Mouse (Mus musculus): ENCODE measurements at regions not wholly inside any gene's neighbourhood (a gene's known extent, or its start where the extent isn't known, plus 50 kb on each side); places are given as distances from the start of the nearest gene placed in this dataset.

DNA sequence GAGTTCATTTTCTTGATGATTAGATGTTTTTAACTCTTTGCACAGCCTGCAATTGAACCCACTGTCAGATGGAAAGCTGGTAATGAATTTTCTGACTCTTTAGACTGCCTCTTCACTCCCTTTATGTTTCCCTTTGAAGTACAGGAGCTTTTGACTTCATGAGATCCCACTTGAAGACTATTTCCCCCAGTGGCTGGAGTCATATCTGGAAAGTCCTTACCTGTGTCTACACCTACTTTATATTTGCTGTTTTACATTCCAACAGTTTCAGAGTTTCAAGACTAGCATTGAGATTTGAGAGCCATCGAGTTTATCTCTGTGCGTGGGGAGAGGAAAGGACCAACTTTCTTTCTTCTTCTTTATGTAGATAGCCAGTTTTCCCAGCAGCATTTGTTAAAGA lies 71.3 kb upstream of the Snx19 start:
- no peak overlapping the region for H3K4me3 ChIP-seq (ENCODE audit: control insufficient read depth in 1 of 2, insufficient read depth in 1 of 2, low read depth in 2 of 2, low read length in 2 of 2)
- H3K9me3 ChIP-seq (replicated peaks; ENCODE audit: insufficient read depth, low read length) = no peaks in the 10 kb centered on the region
- H3K36me3 ChIP-seq (ENCODE audit: control insufficient read depth in 1 of 2, insufficient read depth in 2 of 2, low read length in 2 of 2) = no peaks in the 10 kb centered on the region
- H3K4me1 ChIP-seq (ENCODE audit: control insufficient read depth in 1 of 2, insufficient read depth in 2 of 2, low read length in 2 of 2) = no peaks in the 10 kb centered on the region
- no peak overlapping the region for H3K9ac ChIP-seq (ENCODE audit: control insufficient read depth, low read depth, low read length, poor library complexity, severe bottlenecking)
- H3K27me3 ChIP-seq (ENCODE audit: control insufficient read depth in 1 of 2, insufficient read depth in 2 of 2, low read length in 2 of 2) = no peaks in the 10 kb centered on the region
- DNase-seq (ENCODE audit: low read depth, low spot score) = no peak
- H3K27ac ChIP-seq (ENCODE audit: control insufficient read depth, low read depth, low read length) = no peak overlapping the region
- TF ChIP-seq TAL1 (IDR thresholded peaks at IDR 0.05; ENCODE audit: low read length) (no peak), E2F4 (IDR thresholded peaks at IDR 0.05; ENCODE audit: borderline replicate concordance, low read depth, low read length) (no peak), GATA1 (IDR thresholded peaks at IDR 0.05; ENCODE audit: low read depth, low read length) (no peak), KAT2A (conservative IDR thresholded peaks at IDR 0.05; ENCODE audit: low read depth, low read length) (no peak), CHD1 (IDR thresholded peaks at IDR 0.05; ENCODE audit: low read depth, low read length) (no peak), BHLHE40 (IDR thresholded peaks at IDR 0.05; ENCODE audit: borderline replicate concordance, low read depth, low read length) (no peak), MEF2A (IDR thresholded peaks at IDR 0.05; ENCODE audit: extremely low read depth, insufficient replicate concordance, low read depth, low read length, poor library complexity, severe bottlenecking) (no peak), USF1 (IDR thresholded peaks at IDR 0.05; ENCODE audit: low read depth, low read length) (no peak), SIN3A (IDR thresholded peaks at IDR 0.05; ENCODE audit: low read length) (no peak), EP300 (IDR thresholded peaks at IDR 0.05; ENCODE audit: low read depth in 1 of 2, low read length in 2 of 2) (no peak), MYC (IDR thresholded peaks at IDR 0.05; ENCODE audit: low read depth, low read length) (no peak), HCFC1 (IDR thresholded peaks at IDR 0.05; ENCODE audit: low read depth, low read length) (no peak), SMC3 (IDR thresholded peaks at IDR 0.05; ENCODE audit: low read depth, low read length) (no peak), ZNF384 (IDR thresholded peaks at IDR 0.05; ENCODE audit: low read depth, low read length) (no peak), NELFE (IDR thresholded peaks at IDR 0.05; ENCODE audit: low read depth, low read length) (no peak), POLR2AphosphoS5 (IDR thresholded peaks at IDR 0.05; ENCODE audit: borderline replicate concordance, low read depth, low read length) (no peak), ZKSCAN1 (IDR thresholded peaks at IDR 0.05; ENCODE audit: low read depth, low read length) (no peak)
- H3K79me2 ChIP-seq (ENCODE audit: control insufficient read depth, insufficient read depth, low read length, poor library complexity) = no peaks in the 10 kb centered on the region

DNA sequence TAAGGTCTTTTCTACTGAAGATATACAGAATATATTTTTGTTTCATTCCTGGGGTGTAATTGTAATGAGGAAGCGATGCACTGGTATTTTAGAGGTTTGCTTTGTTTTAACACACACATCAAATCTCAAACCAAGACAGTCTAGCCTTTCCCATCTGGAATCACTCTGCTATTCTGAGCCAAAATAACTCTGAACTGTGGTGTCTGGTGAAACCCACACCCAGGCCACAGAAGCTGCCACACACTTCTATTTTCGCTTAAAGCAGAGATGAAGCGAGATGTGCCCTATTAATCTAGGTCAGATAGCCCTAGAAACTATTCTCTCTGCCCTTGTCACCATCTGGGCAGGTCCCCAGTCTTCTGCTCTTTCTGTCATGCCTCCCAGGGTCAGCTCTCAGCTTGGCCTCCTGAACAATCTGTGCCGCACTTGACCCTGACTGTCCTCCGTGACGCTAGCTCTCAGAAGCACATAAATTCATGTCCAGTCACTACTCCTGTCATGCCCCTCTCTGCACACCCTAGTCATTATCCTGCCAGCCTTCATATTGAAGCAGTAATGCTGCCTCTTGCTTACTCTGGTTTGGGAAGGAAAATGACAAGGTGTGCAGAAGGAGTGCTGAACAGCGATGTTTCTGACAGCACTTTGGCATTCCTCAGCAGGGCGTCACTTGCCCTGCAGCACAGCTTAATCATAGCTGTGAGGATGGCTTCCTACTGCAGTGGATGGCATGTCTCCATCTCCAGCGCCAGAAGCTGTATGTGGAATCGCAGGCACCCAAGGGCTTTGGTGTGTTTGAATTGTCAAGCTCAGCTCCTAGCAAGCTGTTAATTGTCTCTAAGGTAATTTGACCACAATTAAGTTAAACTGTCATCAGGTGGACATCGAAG lies 57.1 kb upstream of the Snx19 start:
- DNase-seq (ENCODE audit: low read depth, low spot score) = no peak
- no peak overlapping the region for H3K4me3 ChIP-seq (ENCODE audit: control insufficient read depth in 1 of 2, insufficient read depth in 1 of 2, low read depth in 2 of 2, low read length in 2 of 2)
- H3K9me3 ChIP-seq (replicated peaks; ENCODE audit: insufficient read depth, low read length) = no peaks in the 10 kb centered on the region
- H3K4me1 ChIP-seq (ENCODE audit: control insufficient read depth in 1 of 2, insufficient read depth in 2 of 2, low read length in 2 of 2) = no peaks in the 10 kb centered on the region
- no peaks in the 10 kb centered on the region for H3K36me3 ChIP-seq (ENCODE audit: control insufficient read depth in 1 of 2, insufficient read depth in 2 of 2, low read length in 2 of 2)
- H3K27ac ChIP-seq (ENCODE audit: control insufficient read depth, low read depth, low read length) = no peak overlapping the region
- no peak overlapping the region for H3K9ac ChIP-seq (ENCODE audit: control insufficient read depth, low read depth, low read length, poor library complexity, severe bottlenecking)
- H3K27me3 ChIP-seq (ENCODE audit: control insufficient read depth in 1 of 2, insufficient read depth in 2 of 2, low read length in 2 of 2) = no peaks in the 10 kb centered on the region
- TF ChIP-seq EP300 (IDR thresholded peaks at IDR 0.05; ENCODE audit: low read depth in 1 of 2, low read length in 2 of 2) (no peak), UBTF (IDR thresholded peaks at IDR 0.05; ENCODE audit: borderline replicate concordance, insufficient read depth, low read depth, low read length) (no peak), ELF1 (IDR thresholded peaks at IDR 0.05; ENCODE audit: low read depth, low read length) (no peak), POLR2A (IDR thresholded peaks at IDR 0.05; ENCODE audit: control insufficient read depth in 1 of 2, insufficient read depth in 1 of 2, low read depth in 1 of 2, low read length in 2 of 2, poor library complexity in 1 of 2) (no peak), SIN3A (IDR thresholded peaks at IDR 0.05; ENCODE audit: low read length) (no peak), NRF1 (IDR thresholded peaks at IDR 0.05; ENCODE audit: insufficient read depth, low read depth, low read length, poor library complexity, severe bottlenecking) (no peak), JUND (IDR thresholded peaks at IDR 0.05; ENCODE audit: low read depth, low read length) (no peak), POLR2AphosphoS2 (IDR thresholded peaks at IDR 0.05; ENCODE audit: low read length) (no peak), BHLHE40 (IDR thresholded peaks at IDR 0.05; ENCODE audit: borderline replicate concordance, low read depth, low read length) (no peak), USF1 (IDR thresholded peaks at IDR 0.05; ENCODE audit: low read depth, low read length) (no peak), CHD1 (IDR thresholded peaks at IDR 0.05; ENCODE audit: low read depth, low read length) (no peak), KAT2A (conservative IDR thresholded peaks at IDR 0.05; ENCODE audit: low read depth, low read length) (no peak), MYC (IDR thresholded peaks at IDR 0.05; ENCODE audit: low read depth, low read length) (no peak), USF2 (IDR thresholded peaks at IDR 0.05; ENCODE audit: borderline replicate concordance in 1 of 2, insufficient read depth in 1 of 2, low read depth in 1 of 2, low read length in 2 of 2) (no peak), SMC3 (IDR thresholded peaks at IDR 0.05; ENCODE audit: low read depth, low read length) (no peak), E2F4 (IDR thresholded peaks at IDR 0.05; ENCODE audit: borderline replicate concordance, low read depth, low read length) (no peak), MAX (IDR thresholded peaks at IDR 0.05; ENCODE audit: low read length) (no peak), NELFE (IDR thresholded peaks at IDR 0.05; ENCODE audit: low read depth, low read length) (no peak)
- H3K79me2 ChIP-seq (ENCODE audit: control insufficient read depth, insufficient read depth, low read length, poor library complexity) = no peaks in the 10 kb centered on the region
